Mouse (Mus musculus) megakaryocyte, embryonic 14.5 days (primary cell): ENCODE results near the gene Sacs.

Experiments used
- FLI1 ChIP-seq: IDR thresholded peaks from 2 replicates; pipeline ENCODE4 v1.6.1; 2012; ENCODE audit warnings: low read length, inconsistent platforms, mixed read lengths
- GATA1 ChIP-seq: IDR thresholded peaks from 3 replicates; pipeline ENCODE4 v1.6.1; 2012; ENCODE audit warnings: mixed read lengths, low read length, inconsistent platforms, borderline replicate concordance

DNA sequence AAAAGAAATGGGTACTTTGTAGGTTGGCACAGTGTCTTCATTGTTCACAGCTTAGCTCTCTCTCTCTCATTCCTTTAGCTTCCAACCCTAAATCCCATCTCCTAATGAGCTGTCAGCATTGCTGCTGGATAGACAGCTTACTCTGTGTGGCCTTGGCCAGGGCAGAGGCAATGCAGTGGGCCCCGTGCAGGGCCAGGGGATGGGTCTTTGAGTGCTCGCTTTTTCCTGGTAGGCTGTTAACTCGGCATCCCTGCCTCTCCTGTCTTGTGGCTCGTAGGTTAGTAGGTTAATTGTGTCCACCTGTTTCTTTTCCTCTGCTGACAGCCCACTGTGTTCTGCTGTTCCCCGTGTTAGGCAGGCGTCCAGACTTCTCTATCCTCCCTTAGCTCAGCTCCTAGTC lies 84.2 kb downstream of the Sacs start:
- TF ChIP-seq GATA1 (no peak), FLI1 (no peak)
